Mouse (Mus musculus) bone marrow, adult 2 months (tissue): ENCODE measurements around the gene Kcnq1. TPM values are rescaled to one million over a fixed set of nuclear protein-coding genes. Genes with fewer than 3 reads are reported as not detected.

Experiments
- H3K27ac ChIP-seq: fragments of 200-500 bp; 2 replicates; pipeline ENCODE4 v1.5.1; 2012; ENCODE audit warnings: low read depth, mild to moderate bottlenecking, control low read depth, inconsistent platforms, low read length; ENCODE audit not compliant: control insufficient read depth, poor library complexity, insufficient read depth
- H3K4me1 ChIP-seq: fragments of 200-500 bp; 2 replicates; pipeline ENCODE4 v1.6.1; 2011; ENCODE audit warnings: low read length; ENCODE audit not compliant: control insufficient read depth, insufficient read depth
- H3K4me3 ChIP-seq: fragments of 200-500 bp; replicated peaks from 2 replicates; pipeline ENCODE3; 2011; ENCODE audit warnings: mild to moderate bottlenecking, low read depth, low read length, control low read depth; ENCODE audit not compliant: control insufficient read depth
- CTCF ChIP-seq: fragments of 200-500 bp; IDR thresholded peaks from 2 replicates; pipeline ENCODE4 v1.5.1; 2011; ENCODE audit warnings: low read length, control low read depth; ENCODE audit not compliant: control insufficient read depth, insufficient read depth
- POLR2A ChIP-seq: fragments of 200-500 bp; IDR thresholded peaks from 2 replicates; pipeline ENCODE4 v1.6.1; 2011; ENCODE audit warnings: low read depth, mild to moderate bottlenecking, control low read depth, low read length, borderline replicate concordance; ENCODE audit not compliant: control insufficient read depth
- WGBS: fragments of 180-500 bp; shearing (Covaris S2); methylation state at CpG from one replicate; pipeline ENCODE4 v1.1.7; 2018; 5-methylcytosine and 5-hydroxymethylcytosine counted together
- polyA plus RNA-seq: library from polyadenylated mRNA; stranded (reverse); fragments of >200 nt; gene quantifications from 2 replicates; pipeline ENCODE4 v1.2.4, GENCODE M21; 2011; ENCODE audit warnings: low replicate concordance; ENCODE audit not compliant: missing spikeins, insufficient read depth, insufficient read length

Kcnq1 gene
- polyA plus RNA-seq, 1 experiment, result 1.3 TPM

- TF ChIP-seq POLR2A (no peak), CTCF (no peak)
- Histone ChIP-seq H3K4me3 (no peak overlapping the region), H3K27ac (no peak overlapping the region), H3K4me1 (no peaks in the 10 kb centered on the region)
- WGBS, result 94% methylated on average over 1 of the region's 1 CpGs
Observed at GRCm38 (mm10) chr7:143438965-143439364, 332.8 kb downstream of the Kcnq1 start.

DNA sequence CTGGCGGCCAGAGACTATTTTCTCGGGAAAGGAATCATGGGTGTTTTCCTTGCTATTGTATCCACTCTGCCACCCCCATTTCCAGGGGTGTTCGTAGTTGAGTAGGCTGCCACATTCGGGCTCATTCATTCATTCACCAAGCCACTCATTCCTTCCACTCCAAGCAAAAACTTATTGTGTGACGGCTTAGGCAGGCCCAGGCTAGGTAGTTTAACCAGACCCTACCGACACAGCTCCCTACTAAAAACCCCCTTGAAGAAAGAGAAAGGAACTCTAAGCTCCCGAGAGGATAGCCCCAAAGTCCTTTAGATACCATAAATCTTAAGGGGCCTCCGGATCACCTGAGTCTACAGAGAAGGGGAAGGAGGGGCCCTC, 338.4 kb downstream of the Kcnq1 start:
- Histone ChIP-seq H3K4me3 (no peak overlapping the region), H3K4me1 (no peaks in the 10 kb centered on the region; the same call in 1 of the 2 replicates), H3K27ac (no peak overlapping the region)
- WGBS, result 38% methylated on average over 8 of the region's 8 CpGs
- TF ChIP-seq POLR2A, result no peak
- no peak for TF ChIP-seq CTCF

- Histone ChIP-seq H3K4me3 (no peak overlapping the region), H3K4me1 (no peaks in the 10 kb centered on the region; the same call in 1 of the 2 replicates), H3K27ac (no peak overlapping the region; the same call in 1 of the 2 replicates)
- WGBS, result 13% methylated on average over 55 of the region's 55 CpGs
- no peak for TF ChIP-seq POLR2A
- TF ChIP-seq CTCF, result no peak
Observed at GRCm38 (mm10) chr7:143444955-143445648, 338.9 kb downstream of the Kcnq1 start.

DNA sequence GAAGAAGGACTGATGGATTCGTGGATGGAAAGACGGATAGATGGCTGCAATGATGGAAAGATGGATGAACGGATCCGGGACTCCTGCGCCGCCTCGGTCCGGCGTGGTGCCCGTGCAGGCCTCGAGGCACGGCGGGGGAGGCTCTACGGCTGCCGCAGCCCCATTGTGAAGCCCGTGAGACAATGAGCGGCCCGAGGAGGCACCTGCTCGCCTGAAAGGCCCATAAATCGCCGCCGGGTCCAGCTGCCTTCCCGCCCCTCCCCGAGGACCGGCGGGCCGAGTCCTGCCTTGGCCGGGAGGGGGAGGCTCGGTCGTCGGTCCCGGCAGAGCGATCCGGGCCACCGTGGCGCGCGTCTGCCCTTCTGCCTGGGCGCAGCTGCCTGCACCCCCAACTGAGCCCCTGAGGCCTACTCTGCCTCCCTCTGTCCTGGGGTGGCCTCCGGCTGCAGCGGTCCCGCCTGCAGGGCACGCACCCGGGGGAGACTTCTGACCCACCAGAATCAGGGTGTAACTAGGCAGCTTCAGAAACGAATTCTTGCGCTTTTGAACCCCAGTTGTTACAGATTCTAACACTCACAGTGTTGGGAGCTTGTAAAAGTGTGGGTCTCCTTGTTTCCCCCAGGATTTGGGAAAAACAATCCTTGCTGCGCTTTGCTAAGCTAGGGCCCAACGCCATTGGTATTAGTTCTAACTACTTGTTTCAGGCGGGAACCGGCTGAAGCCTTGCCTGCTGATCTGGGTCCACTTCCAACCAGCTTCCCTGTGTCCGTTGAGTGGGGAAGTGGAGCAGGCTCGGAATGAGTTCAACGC, 339.7 kb downstream of the Kcnq1 start:
- WGBS, result 15% methylated on average over 52 of the region's 53 CpGs
- Histone ChIP-seq H3K4me3 (no peak overlapping the region), H3K27ac (no peak overlapping the region; the same call in 1 of the 2 replicates), H3K4me1 (no peaks in the 10 kb centered on the region; the same call in 1 of the 2 replicates)
- TF ChIP-seq POLR2A, result no peak
- no peak for TF ChIP-seq CTCF

GRCm38 (mm10) chr7:143447130-143447529, 341.0 kb downstream of the Kcnq1 start:
- Histone ChIP-seq H3K27ac (no peak overlapping the region), H3K4me1 (no peaks in the 10 kb centered on the region; the same call in 1 of the 2 replicates), H3K4me3 (no peak overlapping the region)
- no peak for TF ChIP-seq CTCF
- no peak for TF ChIP-seq POLR2A
- WGBS, result 61% methylated on average over 2 of the region's 2 CpGs

- H3K4me3 ChIP-seq, result no peak overlapping the region
- WGBS, result 44% methylated on average over 38 of the region's 38 CpGs
- H3K4me1 ChIP-seq, result peaks cover 2% of the 10 kb centered on the region
- no peak for TF ChIP-seq POLR2A
- no peak for TF ChIP-seq CTCF
- no peak overlapping the region; the same call in 1 of the 2 replicates for H3K27ac ChIP-seq
Observed at GRCm38 (mm10) chr7:143458963-143459331, 352.8 kb downstream of the Kcnq1 start.

DNA sequence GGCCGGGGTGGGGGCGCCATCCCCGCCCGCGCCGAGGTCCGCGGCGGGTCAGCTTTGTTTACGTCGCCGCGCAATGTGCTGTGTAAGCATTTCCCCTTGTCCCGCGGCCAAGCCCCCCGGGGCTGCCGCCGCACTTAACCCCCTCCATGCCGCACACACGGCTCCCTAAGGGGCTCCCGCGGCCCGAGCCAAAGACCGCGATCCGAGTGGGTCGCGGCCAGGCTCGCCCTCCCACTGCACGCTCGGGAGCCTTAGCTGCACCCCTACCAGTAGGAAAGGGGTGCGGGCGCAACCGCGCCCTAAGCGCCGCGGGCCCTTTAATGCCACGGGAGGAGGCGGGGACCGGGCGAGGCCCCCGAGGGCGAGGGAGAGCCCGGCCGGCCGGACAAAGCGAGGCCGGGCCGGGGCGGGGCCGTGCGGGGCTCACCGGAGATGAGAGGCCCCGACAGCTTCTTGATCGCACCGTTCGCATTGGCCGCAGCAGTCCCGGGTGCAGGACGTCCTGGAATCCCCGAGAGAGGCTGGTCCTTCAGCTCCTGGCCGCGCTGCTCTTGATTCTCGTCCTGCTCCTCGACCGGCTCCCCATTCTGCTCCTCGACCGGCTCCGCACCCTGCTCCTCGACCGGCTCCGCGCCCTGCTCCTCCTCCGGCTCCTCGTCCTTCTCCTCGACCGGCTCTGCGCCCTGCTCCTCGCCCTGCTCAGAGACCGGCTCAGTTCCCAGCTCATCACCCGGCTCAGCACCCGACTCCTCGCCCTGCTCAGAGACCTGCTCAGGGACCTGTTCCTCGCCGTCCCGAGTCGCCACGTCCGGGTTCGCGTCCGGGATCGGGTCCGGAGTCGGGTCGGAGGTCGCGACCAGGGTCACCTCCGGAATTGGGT, 353.4 kb downstream of the Kcnq1 start:
- WGBS, result 37% methylated on average over 100 of the region's 100 CpGs
- H3K4me1 ChIP-seq, result peaks cover 2% of the 10 kb centered on the region
- no peak for TF ChIP-seq CTCF
- no peak for TF ChIP-seq POLR2A
- no peak overlapping the region for H3K4me3 ChIP-seq
- peak overlapping the region; percentile 9; the same call in 1 of the 2 replicates for H3K27ac ChIP-seq
